Mouse (Mus musculus) T-helper 1 cell (primary cell): Measurements from ENCODE around the gene Tbx6.

ENCODE experiments used
- in situ Hi-C: fragments of 300-600 bp; cut with MboI, MseI; formaldehyde crosslinking; loops from one replicate; pipeline ENCODE4 v1.15.1; 2025; ENCODE audit warnings: high pct_unique_total_duplicates

The Tbx6 gene

GRCm38 (mm10) chr7:126793456-126794270 is 12.4 kb downstream of the Tbx6 start:
- in situ Hi-C loops, result no loop called here

DNA sequence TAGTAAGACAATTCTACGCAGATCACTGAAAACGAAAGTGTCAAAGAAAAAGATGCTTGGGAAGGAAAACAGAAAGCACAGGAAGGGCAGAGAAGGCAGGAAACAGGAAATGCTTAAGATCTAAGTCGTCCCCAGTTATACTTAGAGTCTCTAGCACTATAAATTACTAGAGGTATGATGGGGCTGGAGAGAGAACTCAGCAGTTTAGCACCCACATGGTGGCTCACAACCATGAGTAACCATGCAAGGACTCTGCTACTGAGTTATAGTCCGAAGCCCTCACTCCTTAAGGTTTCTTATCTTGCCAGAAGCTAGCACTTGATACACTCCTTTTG is 13.0 kb downstream of the Tbx6 start:
- in situ Hi-C loops, result no loop called here

DNA sequence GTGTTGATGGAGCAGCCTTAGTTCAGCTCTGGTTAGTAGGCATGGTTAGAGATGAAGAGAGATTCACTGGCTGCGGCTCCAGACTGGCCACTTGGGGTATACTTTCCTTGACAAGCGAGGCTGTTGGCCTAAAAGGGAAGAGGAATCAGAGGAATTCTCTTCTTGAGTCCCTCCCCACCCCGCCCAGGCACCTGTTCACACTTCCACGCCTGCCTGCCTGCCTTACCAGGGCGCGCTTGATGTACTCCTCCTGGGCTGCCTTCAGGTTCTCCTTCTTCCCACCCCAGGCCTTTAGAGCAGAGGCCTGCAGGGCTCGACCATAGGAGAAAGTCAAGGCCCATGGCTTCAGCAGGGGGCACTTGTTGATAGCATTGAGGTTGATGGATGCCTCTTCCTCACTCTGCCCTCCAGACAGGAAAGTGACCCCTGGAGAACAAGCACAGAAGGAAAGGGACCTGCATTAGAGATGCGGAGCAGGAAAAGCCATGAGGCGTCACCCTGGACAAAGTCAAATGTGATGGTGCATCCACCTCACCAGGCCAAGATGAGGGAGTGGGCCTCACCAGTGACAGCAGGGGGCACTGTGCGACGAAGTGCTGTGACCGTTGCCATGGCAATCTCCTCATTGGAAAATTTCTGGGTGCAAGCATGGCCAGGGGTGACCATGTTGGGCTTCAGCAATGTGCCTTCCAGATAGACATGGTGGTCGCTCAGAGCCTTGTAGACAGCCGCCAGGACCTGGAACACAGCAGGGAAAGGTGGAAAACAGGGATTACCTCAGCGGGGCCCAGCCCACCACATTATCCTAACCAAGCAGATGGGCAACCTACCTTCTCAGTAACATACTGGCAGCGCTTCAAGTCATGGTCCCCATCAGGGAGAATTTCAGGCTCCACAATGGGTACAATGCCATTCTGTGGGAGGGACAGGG is 14.4 kb downstream of the Tbx6 start:
- in situ Hi-C loops, result no loop called here

- in situ Hi-C loops, result no loop called here
These were observed 15.2 kb downstream of the Tbx6 start for GRCm38 (mm10) chr7:126796350-126796932.

DNA sequence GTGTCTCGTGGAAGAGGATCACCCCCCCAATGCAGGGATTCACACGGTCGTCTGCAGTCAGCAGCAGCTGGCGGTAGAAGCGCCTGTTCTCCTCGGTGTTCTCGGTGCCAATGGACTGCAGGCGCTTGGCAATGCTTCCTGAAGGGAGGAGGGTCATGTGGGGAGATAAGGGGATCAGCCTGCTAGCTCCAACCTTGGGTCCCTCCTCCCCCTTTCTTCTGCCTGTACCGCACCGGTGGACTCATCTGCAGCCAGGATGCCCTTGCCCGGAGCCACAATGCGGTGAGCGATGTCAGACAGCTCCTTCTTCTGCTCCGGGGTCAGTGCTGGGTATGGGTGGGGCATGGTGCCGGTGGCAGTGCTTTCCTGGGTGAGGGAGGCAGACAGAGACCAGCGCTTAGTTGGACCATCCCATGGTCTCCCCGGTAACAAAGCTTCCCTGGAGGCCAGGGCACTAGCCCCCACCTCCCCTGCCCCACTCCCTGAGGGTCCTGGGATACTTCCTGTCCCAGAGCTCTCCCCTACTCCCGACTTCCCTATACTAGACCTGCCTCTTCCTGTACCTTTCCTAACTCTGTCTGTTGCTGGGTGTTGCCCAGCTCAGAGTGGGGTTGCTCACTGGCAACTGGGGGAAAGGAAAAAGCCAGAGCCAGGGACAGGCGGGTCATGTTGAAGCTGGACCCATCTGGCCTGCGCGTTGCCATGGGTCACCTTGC is 16.3 kb downstream of the Tbx6 start, which contains the start of gene Fam57b:
TSS of gene Fam57b (plus strand) at position 258 of the 716 bp plus-strand sequence.
- in situ Hi-C loops, result no loop called here

GRCm38 (mm10) chr7:126798127-126799049 is 17.1 kb downstream of the Tbx6 start:
- in situ Hi-C loops, result no loop called here

- in situ Hi-C loops, result no loop called here
These were observed 17.8 kb downstream of the Tbx6 start for GRCm38 (mm10) chr7:126799050-126799467.

DNA sequence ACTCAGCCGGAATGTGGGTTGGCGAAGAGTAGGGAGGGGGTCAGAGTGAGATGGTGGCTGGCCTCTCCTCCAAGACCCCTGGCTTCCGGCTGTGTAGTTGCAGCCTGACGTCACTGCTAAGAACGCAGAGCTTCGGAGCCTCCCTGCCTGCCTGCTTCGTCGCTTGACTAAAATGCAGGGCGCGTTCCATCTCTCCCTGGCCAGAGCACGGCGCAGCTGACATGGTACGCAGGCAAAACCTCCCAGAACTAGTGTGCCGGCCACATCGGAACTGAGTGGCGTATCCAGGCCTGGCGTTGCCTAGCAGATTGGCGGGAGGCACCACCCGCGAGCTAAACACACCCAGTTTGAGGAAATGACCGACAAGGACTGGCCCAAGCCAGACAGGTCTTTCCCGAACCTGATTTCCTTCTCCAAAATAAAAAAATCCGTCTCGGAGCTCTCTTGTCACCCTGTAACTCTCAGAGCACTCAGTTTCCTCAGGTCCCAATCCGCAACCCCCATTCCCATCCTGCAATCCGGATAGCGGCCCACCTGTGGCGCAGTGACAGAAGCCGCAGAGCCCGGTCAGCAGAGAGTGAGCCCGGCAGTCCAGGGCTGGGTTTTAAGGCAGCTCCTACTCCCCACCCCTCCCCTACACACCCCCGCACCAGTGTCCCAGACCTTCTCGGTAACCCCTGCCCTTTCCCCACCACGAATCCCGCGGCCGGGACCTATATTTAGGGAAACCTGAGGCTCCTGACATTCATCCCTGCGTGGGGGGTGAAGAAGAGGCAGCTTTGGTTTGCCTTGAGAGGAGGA is 18.4 kb downstream of the Tbx6 start:
- in situ Hi-C loops, result no loop called here

DNA sequence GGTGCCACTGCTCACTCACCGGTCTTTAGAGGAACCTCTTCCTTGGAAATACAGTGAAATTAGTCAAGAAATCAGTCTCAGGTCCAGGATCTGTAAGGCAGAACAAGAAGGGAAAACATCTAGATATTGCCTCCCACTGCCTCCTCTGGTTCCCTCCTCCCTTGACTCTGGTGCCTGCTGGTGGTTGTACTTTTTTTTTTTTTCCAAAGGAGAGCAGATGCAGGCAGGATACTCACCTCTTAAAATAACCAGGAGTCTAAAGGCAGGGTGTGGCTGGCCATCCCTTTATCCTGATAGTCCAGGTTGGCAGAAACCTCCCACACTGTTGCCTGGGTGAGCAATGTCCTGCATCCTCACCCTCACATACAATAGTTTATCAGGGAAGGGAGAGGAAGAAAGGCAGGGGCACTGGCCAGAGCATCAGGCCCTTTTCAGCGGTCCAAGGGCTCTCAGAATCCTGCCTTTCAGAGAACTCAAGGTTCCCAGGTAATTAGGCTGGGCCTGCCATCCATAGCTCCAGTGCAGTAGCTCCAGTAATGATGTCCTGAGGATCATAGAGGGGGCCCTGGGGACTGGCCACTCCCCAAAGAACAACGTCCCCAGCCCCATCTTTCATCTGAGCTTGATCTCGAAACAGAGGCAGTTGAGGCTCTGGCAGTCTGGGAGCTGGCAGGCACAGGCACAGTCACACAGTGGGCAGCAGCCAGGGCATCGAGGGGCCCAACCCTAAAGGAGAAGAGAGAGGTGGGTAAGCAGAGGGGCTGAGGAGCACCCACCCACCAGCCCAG is 19.2 kb downstream of the Tbx6 start:
- in situ Hi-C loops, result no loop called here

DNA sequence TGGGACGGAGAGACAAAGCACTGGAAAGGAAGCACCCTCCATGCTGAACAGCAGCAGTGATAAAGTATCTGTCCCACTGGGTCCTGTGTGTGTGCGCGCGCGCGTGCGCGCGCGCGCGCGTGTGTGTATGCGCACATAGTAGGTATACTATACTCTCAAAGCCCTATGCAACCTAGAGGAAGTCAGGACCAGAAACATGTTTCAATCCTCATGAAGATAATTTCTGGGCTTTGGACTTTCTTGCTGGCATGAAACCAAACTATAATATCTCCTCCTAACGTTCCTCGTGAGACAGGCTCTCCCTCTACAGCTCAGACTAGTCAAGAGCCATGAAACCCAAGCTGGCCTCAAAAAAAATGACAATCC is 19.8 kb downstream of the Tbx6 start:
- in situ Hi-C loops, result no loop called here

GRCm38 (mm10) chr7:126802134-126802889 is 21.0 kb downstream of the Tbx6 start:
- in situ Hi-C loops, result no loop called here

GRCm38 (mm10) chr7:126803181-126803580 is 21.9 kb downstream of the Tbx6 start:
- in situ Hi-C loops, result no loop called here

DNA sequence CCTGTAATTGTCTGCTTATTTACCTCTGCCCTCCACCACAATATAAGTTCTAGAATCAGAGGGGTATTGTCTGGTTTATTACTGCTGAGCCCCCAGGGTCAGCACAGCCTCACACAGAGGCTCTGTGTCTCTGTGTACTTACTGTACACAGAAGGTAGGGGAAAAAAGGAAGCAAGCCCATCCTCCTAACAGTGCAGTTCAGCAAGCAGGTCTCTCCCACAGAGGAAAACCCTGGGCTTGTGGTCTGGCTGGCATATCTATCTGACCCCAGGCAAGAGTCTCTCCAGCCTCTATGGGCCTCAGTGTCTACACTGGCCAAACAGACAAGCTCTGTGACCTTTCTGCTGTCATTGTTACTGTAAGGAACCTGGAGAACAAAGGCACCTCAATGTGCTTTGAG is 22.5 kb downstream of the Tbx6 start:
- in situ Hi-C loops, result no loop called here

DNA sequence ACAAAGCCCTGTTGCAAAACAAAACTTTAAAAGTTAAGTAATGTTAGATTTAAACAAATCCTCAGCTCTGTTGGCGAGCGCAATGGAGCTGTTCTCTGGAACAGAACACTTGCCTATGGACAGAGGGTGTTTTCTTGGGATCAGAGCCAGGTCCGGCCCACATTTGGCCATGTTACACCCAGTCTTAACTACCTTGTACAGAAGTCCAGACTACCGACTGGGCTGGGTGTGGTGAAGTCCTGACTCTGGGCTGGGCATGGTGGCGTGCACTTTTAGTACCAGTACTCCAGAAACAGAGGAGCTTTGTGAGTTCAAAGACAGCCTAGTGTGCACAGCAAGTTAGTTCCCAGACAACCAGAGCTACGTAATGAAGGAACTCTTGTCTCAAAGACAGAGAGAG is 25.7 kb downstream of the Tbx6 start:
- in situ Hi-C loops, result no loop called here

- in situ Hi-C loops, result no loop called here
These were observed 26.1 kb downstream of the Tbx6 start for GRCm38 (mm10) chr7:126807405-126807804.

GRCm38 (mm10) chr7:126808703-126809455 is 27.6 kb downstream of the Tbx6 start:
- in situ Hi-C loops, result no loop called here

GRCm38 (mm10) chr7:126809723-126810369 is 28.6 kb downstream of the Tbx6 start:
- in situ Hi-C loops, result no loop called here
